Mouse (Mus musculus) liver, postnatal 0 days (tissue): ENCODE data around the gene Mrpl39.

ENCODE experiments used
- CTCF ChIP-seq: sonication (generic); IDR thresholded peaks from 2 replicates; pipeline ENCODE4 v1.5.1; 2016; ENCODE audit warnings: antibody characterized with exemption, low read depth
- EP300 ChIP-seq: IDR thresholded peaks from 2 replicates; pipeline ENCODE4 v1.6.1; 2016; ENCODE audit warnings: antibody characterized with exemption, low read depth, mild to moderate bottlenecking

DNA sequence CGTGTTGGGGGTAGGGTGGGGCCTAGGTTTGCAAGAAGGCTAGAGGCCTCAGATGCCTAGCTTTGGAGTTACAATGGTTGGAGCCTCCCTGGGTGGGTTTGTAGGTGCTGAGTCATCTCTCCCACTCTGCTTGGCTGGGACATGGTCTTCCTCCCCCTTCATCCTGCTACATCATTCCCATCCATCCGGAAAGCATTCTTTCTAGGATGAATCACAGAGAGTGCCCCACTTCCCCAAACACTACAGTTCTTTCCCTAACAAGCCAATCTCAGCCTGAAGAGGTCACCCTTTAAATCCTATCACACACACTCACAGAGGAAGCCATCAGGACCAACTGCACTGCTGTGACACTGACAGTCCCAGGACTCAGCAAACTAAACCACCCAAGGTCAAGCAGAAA is 14.9 kb downstream of the Mrpl39 start:
- no peak for TF ChIP-seq CTCF
- TF ChIP-seq EP300 = no peak
